Mouse (Mus musculus) thymus, adult 2 months (tissue): ENCODE measurements around the gene Ddx5.

ENCODE experiments used
- CTCF ChIP-seq: fragments of 200-500 bp; IDR thresholded peaks from 2 replicates; pipeline ENCODE4 v1.5.1; 2012; ENCODE audit warnings: mild to moderate bottlenecking, control low read depth, low read length, moderate library complexity, borderline replicate concordance; ENCODE audit not compliant: control insufficient read depth, poor library complexity, insufficient read depth; ENCODE audit errors: extremely low read depth
- POLR2A ChIP-seq: fragments of 200-500 bp; IDR thresholded peaks from 2 replicates; pipeline ENCODE4 v1.6.1; 2012; ENCODE audit warnings: mild to moderate bottlenecking, low read length, control low read depth, moderate library complexity; ENCODE audit not compliant: control insufficient read depth, poor library complexity, insufficient read depth; ENCODE audit errors: extremely low read depth

DNA sequence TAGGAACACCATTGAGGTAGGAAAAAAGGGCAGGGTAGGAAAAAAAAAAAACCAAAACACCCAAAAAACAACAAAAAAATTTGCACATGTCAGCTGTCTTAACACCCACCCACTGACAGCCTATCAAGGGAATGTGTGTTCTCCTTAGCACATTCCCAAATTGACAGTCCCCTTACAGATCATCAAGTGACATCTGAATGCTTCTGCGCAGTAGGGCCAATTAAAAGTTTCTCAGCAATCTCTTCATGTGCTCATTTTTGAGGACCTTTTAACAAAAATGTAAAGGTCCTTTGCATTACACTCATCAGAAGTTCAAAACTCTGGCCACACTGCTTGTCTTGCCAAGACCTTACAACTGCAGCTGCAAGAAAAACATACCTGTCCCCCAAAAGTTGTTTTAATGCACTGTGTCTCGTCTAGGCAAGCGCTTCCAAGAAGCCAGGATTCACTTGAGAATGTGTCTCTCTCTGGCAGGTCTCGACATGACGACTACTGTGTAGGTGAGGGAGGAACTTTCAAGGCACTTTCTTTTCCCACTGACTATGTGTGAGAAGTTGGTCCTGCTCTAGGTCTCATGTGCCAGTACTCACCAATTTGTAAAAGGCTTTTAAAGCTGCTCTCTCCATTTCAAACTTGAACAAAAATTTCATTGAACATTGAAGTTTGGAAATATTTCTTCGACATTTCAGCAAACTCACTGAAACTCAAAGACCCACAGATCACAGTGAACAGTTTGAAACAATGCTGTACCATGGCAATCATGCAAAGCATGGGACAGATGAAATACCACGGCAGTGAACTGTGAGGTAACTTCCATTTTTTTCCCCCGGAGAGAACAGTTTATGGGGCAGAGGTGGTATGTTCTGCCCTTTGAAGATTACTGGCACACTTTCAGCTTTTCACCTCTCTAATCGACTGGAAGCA is 5.9 kb downstream of the Ddx5 start:
- TF ChIP-seq POLR2A (no peak), CTCF (no peak)
